Mouse (Mus musculus): ENCODE data around the gene Phip. TPM values are rescaled to one million over a fixed set of nuclear protein-coding genes. Genes with fewer than 3 reads are reported as not detected.

Gene Phip
- polyA plus RNA-seq, 1 experiment, result 5.4 TPM

DNA sequence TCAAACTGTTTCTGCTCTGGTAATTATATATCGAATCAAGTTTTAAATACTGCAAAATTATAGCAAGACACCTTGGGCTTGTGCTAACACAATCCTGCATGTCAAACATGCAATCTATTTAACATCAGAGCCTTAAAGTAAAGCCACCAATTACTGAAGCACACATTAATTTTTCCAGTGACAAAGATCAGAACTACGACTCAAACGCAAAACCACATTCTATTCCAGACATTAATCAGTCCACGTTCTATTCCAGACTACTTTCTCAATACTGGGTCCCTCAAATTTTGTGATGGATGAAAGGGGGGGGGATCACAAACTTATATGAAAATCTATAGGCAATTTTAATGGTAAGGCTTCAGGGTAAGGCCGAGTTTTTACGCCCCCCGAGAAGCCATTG lies 68.1 kb downstream of the Phip start:
- DNase-seq, result no peak
- no peak for TF ChIP-seq CTCF (IDR thresholded peaks at IDR 0.05; ENCODE audit: insufficient read depth, low read length)
- no peak for TF ChIP-seq POLR2A (IDR thresholded peaks at IDR 0.05; ENCODE audit: borderline replicate concordance, extremely low read depth, low read depth, low read length)
- 95% methylated on average over 7 of the region's 7 CpGs for WGBS
- no peak overlapping the region for H3K4me3 ChIP-seq (replicated peaks; ENCODE audit: extremely low read depth, low read depth, low read length)
- no peaks in the 10 kb centered on the region for H3K4me1 ChIP-seq (ENCODE audit: control insufficient read depth, insufficient read depth, low read length)

DNA sequence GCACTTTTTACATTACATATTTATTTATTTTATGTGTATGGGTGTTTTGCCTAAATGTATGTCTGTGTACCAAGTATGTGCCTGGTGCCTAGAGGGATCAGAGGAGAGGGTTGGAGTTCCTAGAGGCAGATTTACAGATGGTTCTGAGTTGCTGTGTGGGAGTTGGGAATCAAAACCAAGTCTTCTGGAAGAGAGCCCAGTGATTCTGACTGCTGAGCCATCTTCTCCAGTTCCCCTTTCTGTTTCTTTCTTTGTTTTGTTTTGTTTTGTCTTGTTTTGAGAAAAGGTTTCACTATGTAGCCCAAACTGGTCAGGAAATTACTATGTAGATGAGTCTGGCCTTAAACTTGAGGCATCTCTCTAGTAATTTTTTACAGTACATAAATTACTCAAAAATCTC lies 86.7 kb downstream of the Phip start:
- Histone ChIP-seq H3K4me1 (ENCODE audit: control insufficient read depth, insufficient read depth, low read length) (no peaks in the 10 kb centered on the region), H3K4me3 (replicated peaks; ENCODE audit: extremely low read depth, low read depth, low read length) (no peak overlapping the region)
- no peak for TF ChIP-seq POLR2A (IDR thresholded peaks at IDR 0.05; ENCODE audit: borderline replicate concordance, extremely low read depth, low read depth, low read length)
- TF ChIP-seq CTCF (IDR thresholded peaks at IDR 0.05; ENCODE audit: insufficient read depth, low read length), result no peak
- DNase-seq, result no peak

DNA sequence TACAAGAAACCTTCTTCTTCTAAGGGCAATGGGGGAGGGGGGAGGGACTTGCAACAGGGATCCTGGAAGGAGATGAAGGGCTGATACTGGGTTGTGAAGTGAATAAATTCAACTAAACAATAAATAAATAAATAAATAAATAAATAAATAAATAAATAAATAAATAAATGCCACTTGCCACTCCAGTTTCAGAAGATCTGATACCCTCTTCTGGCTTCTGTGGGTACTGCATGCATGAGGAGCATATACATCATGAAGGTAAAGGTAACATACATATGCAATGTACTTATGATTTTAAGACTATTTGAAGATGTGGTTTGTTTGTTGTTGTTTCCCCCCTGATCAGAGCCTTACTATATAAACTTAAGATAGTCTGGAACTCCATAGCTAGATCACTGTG lies 91.1 kb downstream of the Phip start:
- DNase-seq, result no peak
- no peak for TF ChIP-seq POLR2A (IDR thresholded peaks at IDR 0.05; ENCODE audit: borderline replicate concordance, extremely low read depth, low read depth, low read length)
- TF ChIP-seq CTCF (IDR thresholded peaks at IDR 0.05; ENCODE audit: insufficient read depth, low read length), result no peak
- no peaks in the 10 kb centered on the region for H3K4me1 ChIP-seq (ENCODE audit: control insufficient read depth, insufficient read depth, low read length)
- no peak overlapping the region for H3K4me3 ChIP-seq (replicated peaks; ENCODE audit: extremely low read depth, low read depth, low read length)

DNA sequence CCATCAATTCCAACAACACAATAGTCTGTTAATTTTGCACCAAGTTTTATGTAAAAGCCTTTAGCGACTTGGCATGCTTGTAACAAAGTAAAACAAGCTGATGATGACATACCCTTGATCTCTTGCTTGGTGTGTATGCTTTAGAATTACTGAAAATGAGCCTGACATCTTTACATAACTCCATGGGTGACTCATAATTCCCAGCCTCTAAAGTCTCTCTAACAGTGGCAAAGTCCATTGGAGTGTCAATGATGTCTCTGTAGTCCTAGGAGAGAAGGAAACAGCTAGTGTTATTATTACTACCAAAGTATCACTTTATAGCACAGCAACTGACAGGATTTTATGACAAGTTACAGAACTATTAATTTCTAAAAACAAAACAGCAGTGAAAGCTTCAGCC lies 98.2 kb downstream of the Phip start:
- 80% methylated on average over 1 of the region's 1 CpGs for WGBS
- TF ChIP-seq CTCF (IDR thresholded peaks at IDR 0.05; ENCODE audit: insufficient read depth, low read length), result no peak
- no peak for TF ChIP-seq POLR2A (IDR thresholded peaks at IDR 0.05; ENCODE audit: borderline replicate concordance, extremely low read depth, low read depth, low read length)
- Histone ChIP-seq H3K4me1 (ENCODE audit: control insufficient read depth, insufficient read depth, low read length) (no peaks in the 10 kb centered on the region), H3K4me3 (replicated peaks; ENCODE audit: extremely low read depth, low read depth, low read length) (no peak overlapping the region)
- DNase-seq, result no peak

DNA sequence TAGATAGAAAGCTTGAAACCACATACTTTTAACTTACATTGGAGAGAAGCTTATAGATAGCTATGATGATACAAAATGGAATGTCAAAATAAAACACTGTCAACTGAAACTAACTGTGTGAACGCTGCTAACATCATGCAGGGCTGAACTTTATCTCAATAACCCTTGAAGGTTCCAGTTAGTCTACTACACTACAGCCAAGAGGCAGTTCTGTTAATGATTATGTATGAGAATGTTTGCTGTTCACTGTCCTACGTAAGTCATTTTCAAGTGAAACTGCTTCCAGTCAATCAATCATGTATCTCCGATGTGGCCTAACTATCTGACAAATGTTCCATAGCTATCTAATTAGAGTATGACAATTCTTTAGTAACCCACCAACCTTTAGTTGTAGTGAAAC lies 107.6 kb downstream of the Phip start:
- 64% methylated on average over 3 of the region's 3 CpGs for WGBS
- H3K4me1 ChIP-seq (ENCODE audit: control insufficient read depth, insufficient read depth, low read length), result no peaks in the 10 kb centered on the region
- no peak overlapping the region for H3K4me3 ChIP-seq (replicated peaks; ENCODE audit: extremely low read depth, low read depth, low read length)
- no peak for DNase-seq
- TF ChIP-seq CTCF (IDR thresholded peaks at IDR 0.05; ENCODE audit: insufficient read depth, low read length) (no peak), POLR2A (IDR thresholded peaks at IDR 0.05; ENCODE audit: borderline replicate concordance, extremely low read depth, low read depth, low read length) (no peak)

DNA sequence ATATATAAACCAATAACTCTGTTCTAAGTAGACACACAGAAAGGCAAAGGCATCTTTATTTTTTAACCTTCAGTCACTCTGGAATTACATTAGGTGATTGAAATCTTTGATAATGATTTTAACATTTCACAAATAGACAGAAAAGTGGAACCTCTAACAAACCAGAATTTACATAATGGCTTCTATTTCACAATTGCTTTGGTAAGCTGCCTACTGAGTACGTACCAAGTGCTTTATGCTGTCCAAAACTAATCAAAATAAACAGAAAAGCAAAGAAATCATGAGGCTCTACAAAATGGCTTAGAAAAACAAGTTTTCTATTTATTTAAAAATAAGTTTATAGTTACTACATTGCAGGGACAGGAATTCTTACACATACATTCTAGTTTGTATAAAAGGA lies 109.2 kb downstream of the Phip start:
- Histone ChIP-seq H3K4me1 (ENCODE audit: control insufficient read depth, insufficient read depth, low read length) (no peaks in the 10 kb centered on the region), H3K4me3 (replicated peaks; ENCODE audit: extremely low read depth, low read depth, low read length) (no peak overlapping the region)
- no peak for DNase-seq
- no peak for TF ChIP-seq POLR2A (IDR thresholded peaks at IDR 0.05; ENCODE audit: borderline replicate concordance, extremely low read depth, low read depth, low read length)
- TF ChIP-seq CTCF (IDR thresholded peaks at IDR 0.05; ENCODE audit: insufficient read depth, low read length), result no peak
- WGBS, result 58% methylated on average over 1 of the region's 1 CpGs

DNA sequence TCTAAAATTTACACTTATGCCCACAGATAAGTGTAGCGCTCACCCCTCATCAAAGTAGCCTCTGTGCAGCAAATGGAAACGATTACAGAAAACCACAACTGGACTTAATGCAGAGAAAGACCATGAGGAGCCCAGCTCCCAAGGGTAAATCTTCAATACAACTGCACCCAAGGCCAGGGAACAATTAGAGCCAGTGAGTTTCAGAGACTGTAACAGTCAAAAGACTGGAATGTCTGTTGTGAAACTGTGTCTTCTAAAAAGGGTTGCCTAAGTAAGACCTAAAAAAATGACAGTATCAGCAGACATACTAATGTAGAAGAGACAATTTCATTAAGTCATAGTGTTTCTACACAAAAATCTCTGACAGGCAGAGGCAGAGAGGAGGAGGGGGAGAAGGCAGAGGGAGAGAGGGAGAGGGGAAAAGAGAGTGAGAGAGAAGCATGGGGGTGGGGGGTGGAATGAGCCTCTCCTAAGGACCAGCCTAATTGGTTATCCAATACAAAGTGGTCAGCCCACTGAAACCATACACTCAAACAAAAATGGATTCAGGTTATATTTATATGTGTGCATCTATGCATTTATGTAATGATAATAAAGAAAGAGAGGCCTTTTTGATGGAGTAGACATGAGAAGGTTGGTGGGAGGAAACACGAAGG lies 113.4 kb downstream of the Phip start:
- Histone ChIP-seq H3K4me3 (replicated peaks; ENCODE audit: extremely low read depth, low read depth, low read length) (no peak overlapping the region), H3K4me1 (ENCODE audit: control insufficient read depth, insufficient read depth, low read length) (no peaks in the 10 kb centered on the region)
- TF ChIP-seq CTCF (IDR thresholded peaks at IDR 0.05; ENCODE audit: insufficient read depth, low read length) (no peak), POLR2A (IDR thresholded peaks at IDR 0.05; ENCODE audit: borderline replicate concordance, extremely low read depth, low read depth, low read length) (no peak)
- 84% methylated on average over 3 of the region's 3 CpGs for WGBS
- DNase-seq, result no peak

DNA sequence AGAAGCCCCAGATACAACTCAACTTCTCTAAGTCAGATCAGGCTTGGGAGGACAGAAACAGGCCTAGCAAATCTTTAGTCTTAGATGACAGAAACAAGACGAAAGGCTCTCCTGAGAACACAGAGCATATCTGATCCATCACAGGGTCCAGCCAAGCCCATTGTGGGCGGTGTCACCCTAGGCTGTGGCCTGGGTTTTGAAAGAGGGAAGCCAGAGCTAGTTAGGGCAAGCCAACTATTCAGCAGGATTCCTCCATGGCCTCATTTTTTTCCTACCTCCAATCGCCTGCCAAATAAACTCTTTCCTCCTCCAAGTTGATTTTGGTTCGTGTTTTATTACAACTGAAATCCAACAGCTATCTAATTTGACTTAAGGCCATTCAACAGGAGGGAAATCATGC lies 114.0 kb downstream of the Phip start:
- Histone ChIP-seq H3K4me1 (ENCODE audit: control insufficient read depth, insufficient read depth, low read length) (no peaks in the 10 kb centered on the region), H3K4me3 (replicated peaks; ENCODE audit: extremely low read depth, low read depth, low read length) (no peak overlapping the region)
- no peak for DNase-seq
- WGBS, result 67% methylated on average over 4 of the region's 4 CpGs
- TF ChIP-seq POLR2A (IDR thresholded peaks at IDR 0.05; ENCODE audit: borderline replicate concordance, extremely low read depth, low read depth, low read length) (no peak), CTCF (IDR thresholded peaks at IDR 0.05; ENCODE audit: insufficient read depth, low read length) (no peak)

DNA sequence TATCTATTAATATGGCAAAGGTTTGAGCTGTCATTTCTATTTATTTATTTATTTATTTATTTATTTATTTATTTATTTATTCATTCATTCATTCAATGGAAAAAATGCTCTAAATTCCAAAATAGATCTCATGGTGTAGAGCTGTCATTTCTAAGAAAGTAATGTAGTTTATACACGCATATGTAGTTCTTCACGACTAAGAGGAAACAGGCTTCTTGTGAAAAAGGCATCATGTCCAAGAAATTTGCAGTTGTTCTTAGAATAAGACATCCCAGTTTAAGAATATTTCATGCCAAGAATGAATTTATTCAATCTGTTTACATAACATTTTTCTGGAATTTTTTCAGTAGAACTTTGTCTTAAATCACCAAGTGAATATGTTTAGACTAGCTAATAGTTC lies 114.5 kb downstream of the Phip start:
- TF ChIP-seq POLR2A (IDR thresholded peaks at IDR 0.05; ENCODE audit: borderline replicate concordance, extremely low read depth, low read depth, low read length), result no peak
- no peak for TF ChIP-seq CTCF (IDR thresholded peaks at IDR 0.05; ENCODE audit: insufficient read depth, low read length)
- no peak for DNase-seq
- H3K4me1 ChIP-seq (ENCODE audit: control insufficient read depth, insufficient read depth, low read length), result no peaks in the 10 kb centered on the region
- 68% methylated on average over 2 of the region's 2 CpGs for WGBS
- H3K4me3 ChIP-seq (replicated peaks; ENCODE audit: extremely low read depth, low read depth, low read length), result no peak overlapping the region

DNA sequence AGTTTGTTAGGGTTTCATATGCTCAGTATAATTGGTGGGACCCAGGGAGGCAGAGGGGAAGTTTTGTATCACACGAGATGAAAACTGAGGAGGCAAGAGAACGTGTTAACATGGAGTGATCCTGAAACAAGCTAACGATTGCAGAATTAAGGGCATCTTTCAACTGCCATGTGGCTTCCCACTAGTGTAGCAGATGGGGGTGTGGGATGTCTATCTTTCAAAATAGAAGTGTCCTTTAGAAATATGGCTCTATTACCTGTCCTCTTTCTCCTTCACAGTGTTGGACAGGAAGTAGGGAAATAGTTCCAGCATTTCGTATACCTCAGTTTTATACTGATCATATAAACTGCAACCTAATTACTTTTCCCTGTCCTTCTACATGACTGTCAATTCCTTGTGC lies 119.1 kb downstream of the Phip start:
- no peak for TF ChIP-seq CTCF (IDR thresholded peaks at IDR 0.05; ENCODE audit: insufficient read depth, low read length)
- TF ChIP-seq POLR2A (IDR thresholded peaks at IDR 0.05; ENCODE audit: borderline replicate concordance, extremely low read depth, low read depth, low read length), result no peak
- Histone ChIP-seq H3K4me1 (ENCODE audit: control insufficient read depth, insufficient read depth, low read length) (no peaks in the 10 kb centered on the region), H3K4me3 (replicated peaks; ENCODE audit: extremely low read depth, low read depth, low read length) (no peak overlapping the region)
- no peak for DNase-seq
- 86% methylated on average over 4 of the region's 4 CpGs for WGBS
